Mouse (Mus musculus): Measurements from ENCODE around the gene Slc25a34.

- no peak for TF ChIP-seq CTCF (IDR thresholded peaks at IDR 0.05; ENCODE audit: extremely low read depth, insufficient read length, insufficient replicate concordance, low read depth, low read length)
- TF ChIP-seq POLR2A (IDR thresholded peaks at IDR 0.05; ENCODE audit: low read depth, low read length), result no peak
Measured at GRCm38 (mm10) chr4:141621297-141621696, 2.3 kb downstream of the Slc25a34 start.

All from small intestine, adult 2 months (tissue).